Mouse (Mus musculus): Measurements from ENCODE around the gene Coa4.
A peak's percentile ranks its signal among the peaks of the same experiment; 100 is the strongest.

The Coa4 gene

GRCm38 (mm10) chr7:100504740-100505487, 32.0 kb upstream of the Coa4 start:
- DNase-seq, result no peak

- no peak for DNase-seq
Observed at GRCm38 (mm10) chr7:100506494-100506893, 30.4 kb upstream of the Coa4 start.

- DNase-seq, result no peak
Observed at GRCm38 (mm10) chr7:100508670-100509069, 28.2 kb upstream of the Coa4 start.

GRCm38 (mm10) chr7:100511602-100512001, 25.3 kb upstream of the Coa4 start:
- DNase-seq, result no peak

- no peak for DNase-seq
Observed at GRCm38 (mm10) chr7:100514573-100514972, 22.3 kb upstream of the Coa4 start, which contains the start of gene Dnajb13. Dnajb13 (minus strand) TSS chr7:100514960.

- DNase-seq, result no peak
Observed at GRCm38 (mm10) chr7:100520204-100520603, 16.7 kb upstream of the Coa4 start.

- DNase-seq, result peak; percentile 92 to 94
Observed at GRCm38 (mm10) chr7:100520663-100521285, 16.1 kb upstream of the Coa4 start.

GRCm38 (mm10) chr7:100522222-100522621, 14.6 kb upstream of the Coa4 start:
- no peak for DNase-seq

GRCm38 (mm10) chr7:100524669-100525068, 12.2 kb upstream of the Coa4 start:
- DNase-seq, result no peak

- no peak for DNase-seq
Observed at GRCm38 (mm10) chr7:100530766-100531165, 6.1 kb upstream of the Coa4 start.

GRCm38 (mm10) chr7:100533503-100533902, 3.4 kb upstream of the Coa4 start:
- DNase-seq, result no peak

- DNase-seq, result no peak
Observed at GRCm38 (mm10) chr7:100534216-100534615, 2.7 kb upstream of the Coa4 start.

GRCm38 (mm10) chr7:100535831-100536230, 1.0 kb upstream of the Coa4 start:
- no peak for DNase-seq

- no peak for DNase-seq
Observed at GRCm38 (mm10) chr7:100537519-100537902, 640 bp downstream of the Coa4 start.

- DNase-seq, result no peak
Observed at GRCm38 (mm10) chr7:100539516-100539915, 2.6 kb downstream of the Coa4 start.

GRCm38 (mm10) chr7:100544437-100544836, 7.6 kb downstream of the Coa4 start:
- DNase-seq, result no peak

- no peak for DNase-seq
Observed at GRCm38 (mm10) chr7:100547631-100548030, 10.8 kb downstream of the Coa4 start.

- DNase-seq, result no peak
Observed at GRCm38 (mm10) chr7:100549796-100550195, 12.9 kb downstream of the Coa4 start.

- DNase-seq, result peak; percentile 40 to 52
Observed at GRCm38 (mm10) chr7:100550338-100551007, 13.6 kb downstream of the Coa4 start.

- DNase-seq, result peak in 1 of 2 experiments; percentile 12
Observed at GRCm38 (mm10) chr7:100554939-100555338, 18.1 kb downstream of the Coa4 start.

- peak; percentile 51 to 61 for DNase-seq
Observed at GRCm38 (mm10) chr7:100555431-100555951, 18.6 kb downstream of the Coa4 start.

- no peak for DNase-seq
Observed at GRCm38 (mm10) chr7:100557241-100557640, 20.4 kb downstream of the Coa4 start.

- no peak for DNase-seq
Observed at GRCm38 (mm10) chr7:100559331-100559730, 22.5 kb downstream of the Coa4 start.

Measured in cerebellum, postnatal 10 days (tissue).